ENCODE assay signal across 11 mouse cellular contexts in genomic region chr4:132733071-132733770, GRCm38 (mm10). TPM values are rescaled to one million over a fixed set of nuclear protein-coding genes. Genes with fewer than 3 reads are reported as not detected.
DNase-seq lines count a peak whose midpoint lies in the region; ATAC-seq and TF ChIP-seq lines count a peak whose summit lies in the region.
"Had no signal": no experiment of that assay in that cellular context is flagged by ENCODE, and none has a peak within 500 bp of the region (broad histone marks: within the 10 kb centered on the region; RNA-seq: fewer than 3 reads in every experiment).

No protein-coding gene starts in this region.

- H3K9ac ChIP-seq in embryonic facial prominence, embryonic 12.5 days = no peak overlapping the region
- H3K9ac ChIP-seq in stomach, postnatal 0 days (ENCODE audit: low read length) = no peak overlapping the region
- H3K9ac ChIP-seq: heart, embryonic 15.5 days had no signal

- peak in 1 of 2 experiments; percentile 19 for DNase-seq in layer of hippocampus, adult 2 months (ENCODE audit: low spot score in 2 of 2)
- DNase-seq in layer of hippocampus, postnatal 10 days (ENCODE audit: low spot score in 2 of 2) = no peak
- no peak for DNase-seq in thymus, adult 2 months
- no peak for DNase-seq in thymus, postnatal 14 days
- DNase-seq in stomach, postnatal 0 days (ENCODE audit: low spot score) = no peak
- no peak for DNase-seq in thymus, postnatal 36 days

- H3K36me3 ChIP-seq in thymus, adult 2 months (ENCODE audit: control insufficient read depth, insufficient read depth, low read length) = no peaks in the 10 kb centered on the region
- 0 out of 2 replicates have a peak, but pooled peaks cover 1% of the 10 kb centered on the region for H3K36me3 ChIP-seq in embryonic facial prominence, embryonic 12.5 days
- H3K36me3 ChIP-seq in stomach, postnatal 0 days (ENCODE audit: control insufficient read depth, insufficient read depth, low read length) = no peaks in the 10 kb centered on the region
- H3K36me3 ChIP-seq: heart, embryonic 15.5 days had no signal

- no peaks in the 10 kb centered on the region for H3K27me3 ChIP-seq in thymus, adult 2 months (ENCODE audit: control insufficient read depth, insufficient read depth, low read length)
- no peaks in the 10 kb centered on the region for H3K27me3 ChIP-seq in embryonic facial prominence, embryonic 12.5 days
- H3K27me3 ChIP-seq in stomach, postnatal 0 days (ENCODE audit: control insufficient read depth, insufficient read depth, low read length) = no peaks in the 10 kb centered on the region
- H3K27me3 ChIP-seq: heart, embryonic 15.5 days; Patski had no signal

- ATAC-seq in embryonic facial prominence, embryonic 12.5 days (ENCODE audit: insufficient number of reproducible peaks, insufficient read depth, low FRiP score, low TSS enrichment) = no peak
- ATAC-seq in stomach, postnatal 0 days (ENCODE audit: low FRiP score, low TSS enrichment) = no peak
- ATAC-seq in erythroid progenitor cell, adult 5-6 weeks (replicated peaks; ENCODE audit: low FRiP score, poor library complexity, severe bottlenecking) = no peak

- H3K4me1 ChIP-seq in thymus, adult 2 months (replicated peaks; ENCODE audit: control insufficient read depth, insufficient read depth, low read length) = peaks cover 20% of the 10 kb centered on the region
- no peaks in the 10 kb centered on the region for H3K4me1 ChIP-seq in embryonic facial prominence, embryonic 12.5 days
- no peaks in the 10 kb centered on the region for H3K4me1 ChIP-seq in stomach, postnatal 0 days (replicated peaks; ENCODE audit: control insufficient read depth, insufficient read depth)

- no peak overlapping the region; the same call in 1 of the 2 replicates for H3K4me2 ChIP-seq in embryonic facial prominence, embryonic 12.5 days (replicated peaks)
- H3K4me2 ChIP-seq in stomach, postnatal 0 days (replicated peaks; ENCODE audit: low read depth) = no peak overlapping the region

- no peak overlapping the region for H3K4me3 ChIP-seq in layer of hippocampus, adult 2 months
- H3K4me3 ChIP-seq in thymus, adult 2 months (ENCODE audit: control insufficient read depth, insufficient read depth, low read length) = no peak overlapping the region
- H3K4me3 ChIP-seq in embryonic facial prominence, embryonic 12.5 days = peak overlapping the region; percentile 62; the same call in 1 of the 2 replicates
- H3K4me3 ChIP-seq in stomach, postnatal 0 days (ENCODE audit: low read depth, low read length) = no peak overlapping the region

- no peak for TF ChIP-seq POLR2A in thymus, adult 2 months (IDR thresholded peaks at IDR 0.05; ENCODE audit: control insufficient read depth, extremely low read depth, insufficient read depth, low read length, poor library complexity)

- TF ChIP-seq EP300 in stomach, postnatal 0 days (optimal IDR thresholded peaks at IDR 0.05) = no peak

- 95% methylated on average over 25 of the region's 25 CpGs for WGBS in thymus, adult 2 months
- 91% methylated on average over 25 of the region's 25 CpGs for WGBS in embryonic facial prominence, embryonic 12.5 days
- WGBS in stomach, postnatal 0 days = 93% methylated on average over 25 of the region's 25 CpGs

- peak; percentile 44 for TF ChIP-seq CTCF in layer of hippocampus, adult 2 months (conservative IDR thresholded peaks at IDR 0.05)
- TF ChIP-seq CTCF in thymus, adult 2 months (IDR thresholded peaks at IDR 0.05; ENCODE audit: borderline replicate concordance, control insufficient read depth, extremely low read depth, insufficient read depth, low read length, poor library complexity) = no peak
- peak; percentile 28 for TF ChIP-seq CTCF in stomach, postnatal 0 days (IDR thresholded peaks at IDR 0.05; ENCODE audit: low read depth)

- peak overlapping the region; percentile 33; the same call in 1 of the 2 replicates for H3K27ac ChIP-seq in layer of hippocampus, adult 2 months
- 0 out of 2 replicates have a peak overlapping the region, but pooled peaks have one; percentile 5 for H3K27ac ChIP-seq in thymus, adult 2 months (ENCODE audit: control insufficient read depth, insufficient read depth, low read length)
- H3K27ac ChIP-seq in embryonic facial prominence, embryonic 12.5 days = no peak overlapping the region
- no peak overlapping the region for H3K27ac ChIP-seq in stomach, postnatal 0 days (replicated peaks)
- H3K27ac ChIP-seq: heart, embryonic 15.5 days had no signal

- no peaks in the 10 kb centered on the region for H3K9me3 ChIP-seq in embryonic facial prominence, embryonic 12.5 days
- H3K9me3 ChIP-seq in stomach, postnatal 0 days (ENCODE audit: control insufficient read depth, low read length) = no peaks in the 10 kb centered on the region
- H3K9me3 ChIP-seq: forebrain, embryonic 10.5 days; heart, embryonic 15.5 days had no signal

RNA-seq across cellular contexts. Expression of gene Xkr8, which starts 0.9 kb away (rescaled TPM):
- 1 to 10 TPM; 3.1 to 3.6 TPM for total RNA-seq in layer of hippocampus, adult 2 months (2021)
- 1 to 10 TPM; 2.2 to 2.8 TPM for total RNA-seq in layer of hippocampus, postnatal 10 days (2021)
- polyA plus RNA-seq in thymus, adult 2 months (2012; rRNA removed) = 4.4 and 7.5 TPM in 2 replicates
- polyA plus RNA-seq in embryonic facial prominence, embryonic 12.5 days (2016; fragmentation: Nextera tagmentation; extraction: Ambion mirVana) = 6.6 and 7.1 TPM in 2 replicates
- polyA plus RNA-seq in stomach, postnatal 0 days (2015; fragmentation: Nextera tagmentation; extraction: Ambion mirVana) = 1.8 and 2.5 TPM in 2 replicates
- total RNA-seq in erythroid progenitor cell, adult 5-6 weeks (2015; ENCODE audit: low replicate concordance) = 0.42 TPM in 1 of 2 replicates, not detected in the other
- total RNA-seq in erythroid progenitor cell, adult 5-6 weeks (2017; ENCODE audit: low replicate concordance) = 0.08 and 0.64 TPM in 2 replicates

RNA-seq across cellular contexts. Expression of gene Smpdl3b, which starts 23.8 kb away (rescaled TPM):
- total RNA-seq in layer of hippocampus, adult 2 months (2021) = 1 to 10 TPM; 3.6 to 4.5 TPM
- total RNA-seq in layer of hippocampus, postnatal 10 days (2021) = 1 to 10 TPM in 1 of 2 experiments, under 1 TPM in 1; 0.87 to 1.2 TPM
- polyA plus RNA-seq in thymus, adult 2 months (2012; rRNA removed) = 1.5 and 2.3 TPM in 2 replicates
- polyA plus RNA-seq in embryonic facial prominence, embryonic 12.5 days (2016; fragmentation: Nextera tagmentation; extraction: Ambion mirVana) = 3.9 and 4.2 TPM in 2 replicates
- polyA plus RNA-seq in stomach, postnatal 0 days (2015; fragmentation: Nextera tagmentation; extraction: Ambion mirVana) = 4.6 and 5.2 TPM in 2 replicates
- total RNA-seq in erythroid progenitor cell, adult 5-6 weeks (2015; ENCODE audit: low replicate concordance) = 2.5 TPM in 1 of 2 replicates, not detected in the other
- not detected in 2 replicates for total RNA-seq in erythroid progenitor cell, adult 5-6 weeks (2017; ENCODE audit: low replicate concordance)

RNA-seq across cellular contexts. Expression of gene Rpa2, which starts 34.9 kb away (rescaled TPM):
- 10 to 100 TPM; 11.9 to 16.0 TPM for total RNA-seq in layer of hippocampus, adult 2 months (2021)
- total RNA-seq in layer of hippocampus, postnatal 10 days (2021) = 10 to 100 TPM; 14.1 to 15.7 TPM
- polyA plus RNA-seq in thymus, adult 2 months (2012; rRNA removed) = 52.5 and 61.4 TPM in 2 replicates
- polyA plus RNA-seq in embryonic facial prominence, embryonic 12.5 days (2016; fragmentation: Nextera tagmentation; extraction: Ambion mirVana) = 133 and 138 TPM in 2 replicates
- polyA plus RNA-seq in stomach, postnatal 0 days (2015; fragmentation: Nextera tagmentation; extraction: Ambion mirVana) = 29.8 and 32.1 TPM in 2 replicates
- total RNA-seq in erythroid progenitor cell, adult 5-6 weeks (2015; ENCODE audit: low replicate concordance) = 32.7 and 54.4 TPM in 2 replicates
- total RNA-seq in erythroid progenitor cell, adult 5-6 weeks (2017; ENCODE audit: low replicate concordance) = 28.4 and 51.9 TPM in 2 replicates

Comparison
In these comparisons a context has a peak if more than half of its experiments do, and no peak if none do; other contexts are left out.
1. H3K27ac ChIP-seq: peak in layer of hippocampus, adult 2 months (single experiment) and thymus, adult 2 months (single experiment); none in embryonic facial prominence, embryonic 12.5 days (single experiment) and stomach, postnatal 0 days (single experiment).